Mouse (Mus musculus): ENCODE data around the gene Galnt13. TPM values are rescaled to one million over a fixed set of nuclear protein-coding genes. Genes with fewer than 3 reads are reported as not detected.
"Not testable (repeated sequence)": the region's sequence is repeated elsewhere in the genome, so short reads cannot be mapped to it uniquely, and the experiment has no call there.

Galnt13 gene
- polyA plus RNA-seq, 1 experiment from 2014 or later, result 0.58 TPM

DNA sequence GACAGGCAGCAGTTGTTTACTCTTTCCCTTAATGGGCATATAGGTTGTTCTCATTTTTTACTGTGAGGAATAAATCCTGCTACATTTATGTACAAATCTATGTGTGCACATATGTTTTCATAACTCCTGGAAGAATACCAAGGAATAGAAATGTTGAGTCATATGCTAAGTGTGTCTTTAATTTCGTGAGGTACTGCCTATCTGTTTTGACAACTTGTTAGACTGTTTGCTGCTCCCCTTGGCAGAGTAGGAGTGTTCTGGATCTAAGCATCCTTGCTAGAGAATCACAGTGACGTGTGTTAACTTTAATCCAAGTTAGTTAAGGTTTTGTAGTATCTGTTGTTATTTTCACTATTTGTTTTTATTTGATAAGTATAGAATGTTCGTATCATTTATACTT lies 91.0 kb downstream of the Galnt13 start:
- no peaks in the 10 kb centered on the region for H3K27me3 ChIP-seq (ENCODE audit: control insufficient read depth, insufficient read depth, low read length)
- no peaks in the 10 kb centered on the region for H3K9me3 ChIP-seq (replicated peaks; ENCODE audit: control insufficient read depth, low read length)
- ATAC-seq (ENCODE audit: insufficient read depth, low FRiP score), result no peak
- no peak overlapping the region for H3K4me2 ChIP-seq (ENCODE audit: low read depth, low read length)
- no peak overlapping the region for H3K27ac ChIP-seq (ENCODE audit: low read length)
- no peak overlapping the region for H3K9ac ChIP-seq (ENCODE audit: low read length)
- 65% methylated on average over 3 of the region's 3 CpGs for WGBS
- no peaks in the 10 kb centered on the region for H3K36me3 ChIP-seq (ENCODE audit: control insufficient read depth, insufficient read depth, low read length)
- no peaks in the 10 kb centered on the region for H3K4me1 ChIP-seq (ENCODE audit: control insufficient read depth, insufficient read depth, low read length)
- no peak overlapping the region for H3K4me3 ChIP-seq (replicated peaks; ENCODE audit: low read length)

DNA sequence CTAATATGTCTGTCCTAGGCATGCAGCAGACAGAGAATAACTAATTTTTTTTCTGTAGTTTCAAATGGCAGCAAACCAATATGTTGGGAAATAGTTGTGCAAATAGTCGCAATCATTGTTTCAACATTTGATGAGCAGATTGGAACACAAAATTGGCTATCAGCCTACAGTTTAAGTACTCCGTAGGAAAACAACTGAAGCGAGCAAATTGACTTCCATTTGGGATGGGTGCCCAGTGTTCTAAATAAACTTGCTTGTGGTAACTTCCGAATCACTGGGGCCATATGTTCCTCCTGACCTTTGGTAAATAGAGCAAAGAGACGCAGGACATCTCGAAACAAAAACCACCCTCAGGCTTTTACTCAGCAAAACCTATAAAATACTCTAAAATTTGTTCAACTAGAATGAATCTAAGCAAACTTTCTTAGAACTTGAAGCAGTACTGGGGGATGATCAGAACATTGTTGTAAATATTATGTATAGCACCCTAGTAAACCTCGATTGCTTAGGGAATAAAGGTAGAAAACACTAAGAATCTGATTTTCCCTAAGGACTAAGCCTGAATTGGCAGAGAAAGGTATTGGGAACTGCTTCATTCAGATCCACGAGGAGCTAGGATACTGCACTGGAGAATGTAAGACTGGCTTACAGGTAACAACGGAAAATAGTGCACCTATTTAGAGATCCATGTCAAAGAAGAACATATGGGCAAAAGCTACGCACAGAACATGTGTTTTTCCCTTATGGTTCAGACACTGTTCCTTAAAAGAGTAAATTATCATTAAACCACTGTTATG lies 122.4 kb downstream of the Galnt13 start:
- ATAC-seq (ENCODE audit: insufficient read depth, low FRiP score), result no peak
- 74% methylated on average over 10 of the region's 10 CpGs for WGBS
- H3K27me3 ChIP-seq (ENCODE audit: control insufficient read depth, insufficient read depth, low read length), result no peaks in the 10 kb centered on the region

DNA sequence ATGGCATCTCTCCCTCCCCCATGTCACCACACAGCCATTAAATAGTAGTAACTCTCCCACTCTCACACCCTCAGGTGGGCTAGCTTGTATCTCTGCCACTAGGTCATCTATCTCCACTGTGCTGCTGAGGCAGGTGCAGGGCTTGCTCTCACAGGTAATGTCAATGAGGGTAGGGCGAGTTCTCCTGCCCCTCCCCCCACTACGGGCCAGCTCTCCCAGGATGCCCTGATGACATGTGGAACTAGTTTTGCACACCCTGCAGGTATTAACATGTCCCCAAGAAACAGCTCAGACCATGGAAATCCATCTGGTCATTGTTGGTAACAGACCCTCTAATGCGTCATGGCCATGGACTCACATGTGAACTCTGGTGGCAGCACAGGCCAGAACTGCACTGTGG lies 129.0 kb downstream of the Galnt13 start:
- no peak overlapping the region for H3K4me3 ChIP-seq (replicated peaks; ENCODE audit: low read length)
- no peaks in the 10 kb centered on the region for H3K36me3 ChIP-seq (ENCODE audit: control insufficient read depth, insufficient read depth, low read length)
- no peak overlapping the region for H3K27ac ChIP-seq (ENCODE audit: low read length)
- no peaks in the 10 kb centered on the region for H3K9me3 ChIP-seq (replicated peaks; ENCODE audit: control insufficient read depth, low read length)
- 78% methylated on average over 3 of the region's 3 CpGs for WGBS
- H3K27me3 ChIP-seq (ENCODE audit: control insufficient read depth, insufficient read depth, low read length), result no peaks in the 10 kb centered on the region
- no peak overlapping the region for H3K4me2 ChIP-seq (ENCODE audit: low read depth, low read length)
- no peaks in the 10 kb centered on the region for H3K4me1 ChIP-seq (ENCODE audit: control insufficient read depth, insufficient read depth, low read length)
- no peak overlapping the region for H3K9ac ChIP-seq (ENCODE audit: low read length)
- ATAC-seq (ENCODE audit: insufficient read depth, low FRiP score), result no peak

More for the DNA sequence above, 122.4 kb downstream of the Galnt13 start:
- H3K9ac ChIP-seq (ENCODE audit: low read length), result no peak overlapping the region
- no peak overlapping the region for H3K4me2 ChIP-seq (ENCODE audit: low read depth, low read length)
- no peaks in the 10 kb centered on the region for H3K36me3 ChIP-seq (ENCODE audit: control insufficient read depth, insufficient read depth, low read length)
- H3K4me3 ChIP-seq (replicated peaks; ENCODE audit: low read length), result no peak overlapping the region
- no peak overlapping the region for H3K27ac ChIP-seq (ENCODE audit: low read length)
- no peaks in the 10 kb centered on the region for H3K4me1 ChIP-seq (ENCODE audit: control insufficient read depth, insufficient read depth, low read length)
- H3K9me3 ChIP-seq (replicated peaks; ENCODE audit: control insufficient read depth, low read length), result no peaks in the 10 kb centered on the region

DNA sequence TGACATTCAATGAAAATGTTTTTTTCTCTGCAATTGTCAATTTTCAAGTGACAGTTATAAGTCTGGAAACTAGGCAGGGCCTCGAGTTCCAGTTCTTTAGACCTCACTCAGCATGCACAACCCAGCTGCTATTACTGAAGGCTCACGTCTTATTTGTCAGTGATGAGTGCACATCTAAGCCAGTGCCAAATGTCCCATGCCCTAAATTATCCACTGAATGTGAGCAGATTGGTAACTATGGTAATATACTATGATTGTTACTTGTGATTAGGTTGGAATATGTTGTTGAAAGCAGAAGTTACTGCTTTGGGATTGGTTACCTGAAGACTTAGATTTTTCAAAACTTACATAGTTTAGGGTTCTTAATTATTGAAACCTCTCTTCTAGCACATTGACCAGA lies 131.1 kb downstream of the Galnt13 start:
- no peak for ATAC-seq (ENCODE audit: insufficient read depth, low FRiP score)
- Histone ChIP-seq H3K4me3 (replicated peaks; ENCODE audit: low read length) (no peak overlapping the region), H3K9me3 (replicated peaks; ENCODE audit: control insufficient read depth, low read length) (no peaks in the 10 kb centered on the region), H3K4me2 (ENCODE audit: low read depth, low read length) (no peak overlapping the region), H3K4me1 (ENCODE audit: control insufficient read depth, insufficient read depth, low read length) (no peaks in the 10 kb centered on the region), H3K9ac (ENCODE audit: low read length) (no peak overlapping the region), H3K27me3 (ENCODE audit: control insufficient read depth, insufficient read depth, low read length) (no peaks in the 10 kb centered on the region), H3K27ac (ENCODE audit: low read length) (no peak overlapping the region), H3K36me3 (ENCODE audit: control insufficient read depth, insufficient read depth, low read length) (no peaks in the 10 kb centered on the region)
- 67% methylated on average over 2 of the region's 2 CpGs for WGBS

DNA sequence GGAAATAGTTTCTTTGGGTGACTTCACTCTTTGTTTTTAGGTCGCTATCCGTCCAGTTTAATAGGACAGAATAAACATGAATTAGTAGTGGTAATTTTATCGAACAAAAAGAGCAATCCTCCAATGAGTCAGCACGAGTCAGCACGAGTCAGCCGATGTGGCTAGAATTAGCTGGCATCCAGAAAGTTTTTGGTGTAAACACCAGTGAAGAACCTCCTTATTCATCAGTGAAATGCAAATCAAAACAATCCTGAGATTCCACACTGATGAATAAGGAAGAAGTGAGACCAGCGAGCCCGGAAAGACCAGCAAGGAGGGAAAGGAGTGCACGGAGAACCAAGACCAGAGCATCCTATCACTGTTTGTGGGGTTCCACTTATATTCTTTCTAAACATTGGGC lies 131.5 kb downstream of the Galnt13 start:
- WGBS, result 82% methylated on average over 9 of the region's 9 CpGs
- Histone ChIP-seq H3K27me3 (ENCODE audit: control insufficient read depth, insufficient read depth, low read length) (no peaks in the 10 kb centered on the region), H3K4me3 (replicated peaks; ENCODE audit: low read length) (no peak overlapping the region), H3K4me1 (ENCODE audit: control insufficient read depth, insufficient read depth, low read length) (no peaks in the 10 kb centered on the region), H3K9me3 (replicated peaks; ENCODE audit: control insufficient read depth, low read length) (no peaks in the 10 kb centered on the region), H3K4me2 (ENCODE audit: low read depth, low read length) (no peak overlapping the region), H3K27ac (ENCODE audit: low read length) (no peak overlapping the region), H3K36me3 (ENCODE audit: control insufficient read depth, insufficient read depth, low read length) (no peaks in the 10 kb centered on the region), H3K9ac (ENCODE audit: low read length) (no peak overlapping the region)
- ATAC-seq (ENCODE audit: insufficient read depth, low FRiP score), result no peak

DNA sequence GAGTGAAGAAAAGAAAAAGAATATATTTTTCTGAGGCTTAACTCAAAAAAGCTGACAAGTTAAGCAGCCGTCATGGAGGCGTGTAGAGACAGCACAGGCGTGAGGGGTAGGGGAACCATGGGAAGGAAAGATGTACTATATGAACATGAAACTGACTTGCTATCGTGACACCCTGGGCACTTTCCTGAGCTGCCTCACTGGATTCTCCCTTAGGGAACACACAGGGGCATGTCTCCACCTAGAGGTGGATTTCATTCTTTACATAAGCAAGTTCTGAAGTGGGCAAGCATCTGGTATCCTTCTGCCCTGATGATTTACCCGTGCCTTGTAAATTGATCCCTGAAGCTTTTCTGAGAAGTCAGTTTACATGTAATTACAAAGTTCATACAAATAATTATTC lies 277.7 kb downstream of the Galnt13 start:
- not testable (repeated sequence) for H3K9me3 ChIP-seq (replicated peaks; ENCODE audit: control insufficient read depth, low read length); ATAC-seq (ENCODE audit: insufficient read depth, low FRiP score); H3K4me1 ChIP-seq (ENCODE audit: control insufficient read depth, insufficient read depth, low read length); H3K4me2 ChIP-seq (ENCODE audit: low read depth, low read length); H3K36me3 ChIP-seq (ENCODE audit: control insufficient read depth, insufficient read depth, low read length); H3K4me3 ChIP-seq (replicated peaks; ENCODE audit: low read length); H3K27me3 ChIP-seq (ENCODE audit: control insufficient read depth, insufficient read depth, low read length); H3K27ac ChIP-seq (ENCODE audit: low read length); H3K9ac ChIP-seq (ENCODE audit: low read length)
- no CpG with 5 or more reads among the region's 5 CpGs for WGBS

DNA sequence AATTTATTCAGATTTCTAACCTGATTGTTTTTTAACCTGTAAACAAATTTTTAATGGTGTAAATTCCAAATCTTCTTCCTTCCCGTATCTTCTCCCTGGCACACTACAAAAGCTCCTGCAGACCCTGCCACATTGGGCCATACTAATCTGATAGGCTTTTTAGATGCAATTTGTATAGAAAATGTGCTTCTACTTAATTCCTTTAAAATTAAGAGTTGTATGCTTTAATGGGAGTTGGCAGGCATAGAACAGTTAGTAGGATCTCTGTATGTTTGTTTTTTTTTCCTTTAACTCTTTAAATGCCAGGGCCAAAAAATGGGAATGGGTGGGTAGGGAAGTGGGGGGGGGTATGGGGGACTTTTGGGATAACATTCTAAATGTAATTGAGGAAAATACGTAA lies 315.1 kb downstream of the Galnt13 start:
- Histone ChIP-seq H3K9me3 (replicated peaks; ENCODE audit: control insufficient read depth, low read length) (no peaks in the 10 kb centered on the region), H3K27ac (ENCODE audit: low read length) (no peak overlapping the region), H3K36me3 (ENCODE audit: control insufficient read depth, insufficient read depth, low read length) (no peaks in the 10 kb centered on the region), H3K9ac (ENCODE audit: low read length) (no peak overlapping the region), H3K4me3 (replicated peaks; ENCODE audit: low read length) (no peak overlapping the region), H3K27me3 (ENCODE audit: control insufficient read depth, insufficient read depth, low read length) (no peaks in the 10 kb centered on the region), H3K4me1 (ENCODE audit: control insufficient read depth, insufficient read depth, low read length) (no peaks in the 10 kb centered on the region), H3K4me2 (ENCODE audit: low read depth, low read length) (no peak overlapping the region)
- WGBS, result 84% methylated on average over 2 of the region's 2 CpGs
- ATAC-seq (ENCODE audit: insufficient read depth, low FRiP score), result no peak

DNA sequence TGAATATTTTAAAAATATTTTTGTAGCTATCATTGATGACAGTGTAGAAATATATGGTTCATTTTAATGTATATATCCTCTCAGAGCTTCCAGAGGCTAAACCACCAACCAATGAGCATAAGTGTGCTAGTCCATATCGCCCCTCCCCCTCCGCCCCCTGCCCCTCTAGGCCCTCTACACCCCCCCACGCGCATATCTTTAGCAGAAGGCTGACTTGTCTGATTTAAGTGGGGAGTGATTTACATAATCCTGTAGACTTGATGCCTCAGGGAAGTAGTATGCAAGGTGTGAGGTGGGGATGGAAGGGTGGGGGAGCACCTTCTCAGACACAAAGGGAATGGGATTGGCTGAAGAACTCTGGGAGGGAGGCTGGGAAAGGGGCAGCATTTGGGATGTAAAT lies 323.7 kb downstream of the Galnt13 start:
- no peaks in the 10 kb centered on the region for H3K4me1 ChIP-seq (ENCODE audit: control insufficient read depth, insufficient read depth, low read length)
- no peaks in the 10 kb centered on the region for H3K9me3 ChIP-seq (replicated peaks; ENCODE audit: control insufficient read depth, low read length)
- no peaks in the 10 kb centered on the region for H3K27me3 ChIP-seq (ENCODE audit: control insufficient read depth, insufficient read depth, low read length)
- no peak overlapping the region for H3K4me3 ChIP-seq (replicated peaks; ENCODE audit: low read length)
- no peak overlapping the region for H3K27ac ChIP-seq (ENCODE audit: low read length)
- no peak overlapping the region for H3K9ac ChIP-seq (ENCODE audit: low read length)
- no peaks in the 10 kb centered on the region for H3K36me3 ChIP-seq (ENCODE audit: control insufficient read depth, insufficient read depth, low read length)
- WGBS, result 38% methylated on average over 4 of the region's 4 CpGs
- no peak for ATAC-seq (ENCODE audit: insufficient read depth, low FRiP score)
- H3K4me2 ChIP-seq (ENCODE audit: low read depth, low read length), result no peak overlapping the region

DNA sequence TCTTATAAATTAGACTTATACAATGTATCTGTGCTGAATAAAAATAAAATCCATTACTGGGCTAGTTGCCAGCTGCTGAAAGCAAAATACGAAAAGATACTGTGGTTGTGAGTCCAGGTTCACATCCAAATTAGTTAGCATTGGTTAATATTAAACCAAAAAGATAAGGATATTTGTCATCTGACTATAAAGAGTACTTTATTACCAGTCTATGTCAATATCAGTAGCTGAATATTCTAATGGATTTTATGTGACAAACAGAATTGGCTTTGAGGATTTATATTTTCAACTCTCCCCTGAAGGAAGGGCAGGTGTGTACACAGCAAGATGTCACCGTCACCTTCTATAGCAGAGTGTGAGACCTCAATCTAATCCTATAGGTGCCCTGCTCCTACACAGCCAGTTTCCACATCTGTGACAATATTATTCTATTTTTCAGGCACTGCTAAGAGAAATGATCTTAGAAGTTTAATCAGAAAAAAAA lies 342.7 kb downstream of the Galnt13 start:
- no peaks in the 10 kb centered on the region for H3K36me3 ChIP-seq (ENCODE audit: control insufficient read depth, insufficient read depth, low read length)
- no peak overlapping the region for H3K27ac ChIP-seq (ENCODE audit: low read length)
- no peak for ATAC-seq (ENCODE audit: insufficient read depth, low FRiP score)
- no peaks in the 10 kb centered on the region for H3K4me1 ChIP-seq (ENCODE audit: control insufficient read depth, insufficient read depth, low read length)
- H3K9me3 ChIP-seq (replicated peaks; ENCODE audit: control insufficient read depth, low read length), result no peaks in the 10 kb centered on the region
- WGBS, result 57% methylated on average over 2 of the region's 2 CpGs
- H3K27me3 ChIP-seq (ENCODE audit: control insufficient read depth, insufficient read depth, low read length), result no peaks in the 10 kb centered on the region
- H3K9ac ChIP-seq (ENCODE audit: low read length), result no peak overlapping the region
- H3K4me2 ChIP-seq (ENCODE audit: low read depth, low read length), result no peak overlapping the region
- no peak overlapping the region for H3K4me3 ChIP-seq (replicated peaks; ENCODE audit: low read length)
